Mouse (Mus musculus) lung, postnatal 10 days (tissue): ENCODE measurements around the gene S100a8.

Experiments used
- DNase-seq: peaks from one replicate; pipeline ENCODE4 v3.0.0; 2021

S100a8 gene

GRCm38 (mm10) chr3:90683929-90684328, 15.2 kb downstream of the S100a8 start:
- no peak for DNase-seq

- DNase-seq, result no peak
Measured at GRCm38 (mm10) chr3:90686835-90687234, 18.1 kb downstream of the S100a8 start.

- no peak for DNase-seq
Measured at GRCm38 (mm10) chr3:90693496-90693895, 24.7 kb downstream of the S100a8 start.

- DNase-seq, result no peak
Measured at GRCm38 (mm10) chr3:90695613-90696012, 26.8 kb downstream of the S100a8 start, which contains the start of gene S100a9. TSS of gene S100a9 (minus strand) at chr3:90695721.

- no peak for DNase-seq
Measured at GRCm38 (mm10) chr3:90702244-90702643, 33.5 kb downstream of the S100a8 start.

GRCm38 (mm10) chr3:90708523-90709202, 39.9 kb downstream of the S100a8 start:
- DNase-seq, result peak; percentile 32

- peak; percentile 90 for DNase-seq
Measured at GRCm38 (mm10) chr3:90709591-90710460, 41.0 kb downstream of the S100a8 start.
